Mouse (Mus musculus) lung, adult 2 months (tissue): Measurements from ENCODE around the gene Il24.

Source experiments
- CTCF ChIP-seq: fragments of 200-500 bp; IDR thresholded peaks from 2 replicates; pipeline ENCODE4 v1.5.1; 2011; ENCODE audit warnings: mild to moderate bottlenecking, low read length, control low read depth; ENCODE audit not compliant: insufficient read depth
- POLR2A ChIP-seq: fragments of 200-500 bp; IDR thresholded peaks from 2 replicates; pipeline ENCODE4 v1.6.1; 2011; ENCODE audit warnings: low read depth, mild to moderate bottlenecking, control low read depth, low read length, borderline replicate concordance; ENCODE audit errors: extremely low read depth

DNA sequence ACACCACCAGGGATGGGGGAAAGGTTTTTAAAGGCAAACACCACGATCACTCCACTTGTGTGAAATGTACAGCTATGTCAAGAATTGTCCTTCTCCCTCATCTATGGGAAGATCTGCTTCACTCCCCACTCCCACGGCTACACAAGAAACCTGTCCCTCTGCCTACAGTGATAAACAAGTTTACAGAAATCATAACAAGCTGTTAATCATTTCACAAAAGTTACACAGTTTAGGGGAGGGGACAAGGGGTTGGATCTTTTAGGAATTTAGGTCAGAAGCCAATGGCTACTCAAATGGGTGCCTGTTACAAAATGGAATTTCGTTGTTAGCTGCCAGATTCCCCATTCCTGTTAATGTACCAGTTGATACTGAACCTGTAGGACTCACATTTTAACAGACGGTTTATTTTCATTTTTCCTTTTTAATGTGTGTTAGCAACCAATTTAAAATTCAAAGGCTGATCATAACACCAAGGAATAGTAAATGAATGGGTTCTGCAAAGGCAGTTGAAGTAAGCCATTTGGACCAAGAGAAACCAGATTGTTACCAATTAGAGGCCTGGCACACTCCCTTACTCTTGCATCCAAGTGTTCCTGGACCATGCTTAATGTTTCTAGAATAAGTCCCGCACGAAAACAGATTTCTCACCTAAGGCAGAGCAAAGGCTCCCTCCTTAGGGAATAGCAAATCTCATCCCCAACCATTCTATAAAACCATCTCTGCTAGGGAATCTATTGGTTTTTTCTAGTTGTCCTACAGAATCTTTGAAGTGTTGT, 51.9 kb downstream of the Il24 start:
- TF ChIP-seq CTCF (no peak), POLR2A (no peak)
